Mouse (Mus musculus) heart, embryonic 14.5 days (tissue): ENCODE measurements around the gene Rab2b. TPM values are rescaled to one million over a fixed set of nuclear protein-coding genes. Genes with fewer than 3 reads are reported as not detected.

Experiments
- ATAC-seq: fragments of 200-750 bp; cut with Nextera tagmentation; 2 replicates; pipeline ENCODE4 v1.8.0; 2017; ENCODE audit warnings: low read depth, moderate TSS enrichment; ENCODE audit not compliant: insufficient number of reproducible peaks, insufficient read depth, low FRiP score
- H3K27ac ChIP-seq, 2 experiments: fragments of 200-500 bp in 1 of 2; fragments of 300-500 bp in 1 of 2; sonication (generic) in 1 of 2; replicated peaks in 1 of 2; 2 replicates each; pipeline ENCODE4 v1.5.1; 2012 to 2014; ENCODE audit warnings: low read depth in 2 of 2, low read length in 2 of 2, control low read depth in 1 of 2, mild to moderate bottlenecking in 1 of 2, mixed read lengths in 1 of 2; ENCODE audit not compliant: control insufficient read depth in 1 of 2, insufficient read depth in 1 of 2
- H3K27me3 ChIP-seq: fragments of 300-500 bp; sonication (generic); 2 replicates; pipeline ENCODE4 v1.6.1; 2014; ENCODE audit warnings: mild to moderate bottlenecking, low read length, control low read depth; ENCODE audit not compliant: control insufficient read depth, insufficient read depth
- H3K36me3 ChIP-seq: fragments of 300-500 bp; sonication (generic); 2 replicates; pipeline ENCODE4 v1.6.1; 2014; ENCODE audit warnings: mild to moderate bottlenecking, control low read depth, low read length, mixed read lengths; ENCODE audit not compliant: control insufficient read depth, insufficient read depth
- H3K4me1 ChIP-seq, 2 experiments: fragments of 200-500 bp in 1 of 2; fragments of 300-500 bp in 1 of 2; sonication (generic) in 1 of 2; 2 replicates each; pipeline ENCODE4 v1.6.1; 2012 to 2014; ENCODE audit warnings: low read length in 2 of 2, control low read depth in 1 of 2, mixed read lengths in 1 of 2; ENCODE audit not compliant: control insufficient read depth in 2 of 2, insufficient read depth in 2 of 2
- H3K4me2 ChIP-seq: fragments of 300-500 bp; sonication (generic); 2 replicates; pipeline ENCODE4 v1.6.1; 2014; ENCODE audit warnings: mild to moderate bottlenecking, low read length
- H3K4me3 ChIP-seq, 2 experiments: fragments of 200-500 bp in 1 of 2; fragments of 300-500 bp in 1 of 2; sonication (generic) in 1 of 2; 2 replicates each; pipeline ENCODE4 v1.5.1; 2012 to 2014; ENCODE audit warnings: low read length in 2 of 2, mild to moderate bottlenecking in 2 of 2, control low read depth in 1 of 2, low read depth in 1 of 2, moderate library complexity in 1 of 2; ENCODE audit not compliant: control insufficient read depth in 1 of 2, insufficient read depth in 1 of 2
- H3K9ac ChIP-seq: fragments of 300-500 bp; sonication (generic); 2 replicates; pipeline ENCODE4 v1.6.1; 2014; ENCODE audit warnings: mild to moderate bottlenecking, low read length
- H3K9me3 ChIP-seq: fragments of 300-500 bp; sonication (generic); 2 replicates; pipeline ENCODE4 v1.6.1; 2016; ENCODE audit warnings: low read length, control low read depth; ENCODE audit not compliant: control insufficient read depth
- WGBS: fragments of 180-500 bp; shearing (Covaris S2); extraction: QIAGEN DNeasy Blood & Tissue Kit; methylation state at CpG from one replicate; pipeline ENCODE4 v1.1.7; 2014; 5-methylcytosine and 5-hydroxymethylcytosine counted together
- polyA plus RNA-seq: library from polyadenylated mRNA; unstranded; fragments of >200 nt; fragmentation: Nextera tagmentation; extraction: Ambion mirVana; gene quantifications from 2 replicates; pipeline ENCODE4 v1.2.1, GENCODE M21; 2014

Gene Rab2b
- 16.4 and 16.8 TPM in 2 replicates for polyA plus RNA-seq

GRCm38 (mm10) chr14:52278932-52279746 is at the start of gene Rab2b, which contains the start of gene Tox4:
Rab2b (minus strand) TSS chr14:52279545.
Tox4 (plus strand) TSS chr14:52279146.
- Histone ChIP-seq H3K9ac (peak within 1 kb of the TSS; percentile 86), H3K4me1 (peaks cover 0 to 7% of the 10 kb centered on the region in 2 experiments; a peak in 1 of 4 replicates), H3K9me3 (no peaks in the 10 kb centered on the region), H3K27ac (peak within 1 kb of the TSS; percentile 66 to 78), H3K36me3 (peaks cover 12% of the 10 kb centered on the region), H3K27me3 (no peaks in the 10 kb centered on the region), H3K4me2 (peak within 1 kb of the TSS; percentile 71), H3K4me3 (peak within 1 kb of the TSS; percentile 76 to 80)
- peak; percentile 98 for ATAC-seq
- 1% methylated on average over 66 of the region's 66 CpGs for WGBS

DNA sequence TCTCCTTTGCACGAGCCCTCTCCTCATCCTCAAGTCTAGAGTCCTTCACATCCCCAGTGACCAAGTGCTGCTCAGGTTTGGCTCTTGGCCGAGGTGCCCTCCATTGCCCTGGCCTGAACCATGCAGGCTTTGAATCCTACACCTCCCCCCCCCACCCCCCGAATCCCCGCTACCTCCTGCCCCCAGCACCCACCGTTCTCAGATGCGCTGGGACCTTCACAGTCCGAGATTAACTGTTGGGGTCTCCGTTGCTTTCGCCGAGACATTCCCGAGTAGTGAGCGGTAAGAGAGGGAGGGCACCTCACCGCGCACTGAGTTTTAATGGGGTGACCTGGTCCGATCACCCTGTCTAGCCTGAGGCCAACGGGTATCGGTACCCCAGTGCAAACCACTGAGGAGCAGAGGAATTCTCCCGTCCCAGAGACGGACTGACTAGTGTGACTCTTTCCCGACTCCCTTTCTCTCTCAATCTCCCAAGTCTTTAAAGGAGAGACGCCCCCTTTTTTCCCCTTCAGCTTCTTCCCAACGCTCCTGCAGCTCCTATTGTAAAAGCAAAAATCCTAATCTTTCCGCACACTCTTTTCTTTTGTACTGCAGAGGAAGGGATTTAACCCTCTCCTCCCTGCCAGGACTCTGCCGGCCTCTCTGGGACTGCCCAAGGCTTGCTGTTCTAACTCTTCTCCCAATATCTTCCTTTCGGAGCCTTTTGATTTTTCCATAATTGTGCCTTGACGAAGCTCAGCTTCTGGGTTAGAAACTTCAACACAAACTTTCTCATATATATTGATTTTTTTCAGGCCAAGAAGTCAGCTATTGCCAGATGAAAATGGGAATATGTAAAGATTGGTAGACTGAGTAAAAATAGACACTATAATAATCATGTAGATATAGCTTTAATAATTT is 48.8 kb upstream of the Rab2b start, which contains the start of gene Sall2:
Gene Sall2, minus strand, starts transcription at position 853 of the 903 bp plus-strand sequence.
- H3K4me2 ChIP-seq, result peak within 1 kb of the TSS; percentile 85
- H3K27me3 ChIP-seq, result peaks cover 38% of the 10 kb centered on the region
- H3K27ac ChIP-seq, result no peak within 1 kb of the TSS
- no peaks in the 10 kb centered on the region for H3K36me3 ChIP-seq
- ATAC-seq, result no peak
- H3K4me3 ChIP-seq, result peak within 1 kb of the TSS; percentile 47
- H3K9ac ChIP-seq, result peak within 1 kb of the TSS; percentile 50; the same call in 1 of the 2 replicates
- H3K9me3 ChIP-seq, result no peaks in the 10 kb centered on the region
- under 1% methylated on average over 26 of the region's 26 CpGs for WGBS
- peaks cover 2 to 6% of the 10 kb centered on the region in 2 experiments; a peak in 3 of 4 replicates for H3K4me1 ChIP-seq

DNA sequence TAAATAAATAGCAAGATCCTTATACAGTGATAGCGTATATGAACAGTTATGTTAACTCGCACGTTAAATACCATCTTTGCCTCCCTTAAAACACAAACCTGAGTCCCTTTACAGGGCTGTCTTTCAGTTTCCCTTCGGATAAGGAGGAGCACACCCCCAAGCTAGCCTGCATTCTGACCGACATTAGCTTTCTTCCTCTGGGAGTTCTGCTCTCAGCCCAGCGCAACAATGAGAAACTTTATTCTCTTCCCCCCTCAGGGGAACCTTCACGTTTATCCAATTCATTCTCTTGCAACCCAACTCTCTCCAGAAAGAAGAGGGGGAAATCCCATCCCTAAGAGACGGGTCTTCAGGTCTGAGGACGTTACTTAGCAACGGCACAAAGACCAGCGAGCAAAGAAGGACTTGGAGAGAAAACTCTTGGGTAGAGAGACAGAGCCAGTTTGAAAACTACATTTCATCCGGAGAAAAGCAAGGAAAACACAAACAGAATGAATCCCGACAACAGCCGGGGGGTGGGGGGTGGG is 48.1 kb upstream of the Rab2b start:
- peak overlapping the region; percentile 85 for H3K4me2 ChIP-seq
- H3K36me3 ChIP-seq, result no peaks in the 10 kb centered on the region
- no peak for ATAC-seq
- H3K27me3 ChIP-seq, result peaks cover 34% of the 10 kb centered on the region
- H3K4me3 ChIP-seq, result peak overlapping the region; percentile 47
- H3K9me3 ChIP-seq, result no peaks in the 10 kb centered on the region
- WGBS, result 3% methylated on average over 14 of the region's 14 CpGs
- H3K4me1 ChIP-seq, result peaks cover 2 to 6% of the 10 kb centered on the region in 2 experiments; a peak in 3 of 4 replicates
- no peak overlapping the region for H3K27ac ChIP-seq
- H3K9ac ChIP-seq, result no peak overlapping the region

GRCm38 (mm10) chr14:52325890-52326289 is 46.5 kb upstream of the Rab2b start:
- Histone ChIP-seq H3K9ac (no peak overlapping the region), H3K9me3 (no peaks in the 10 kb centered on the region), H3K27me3 (peaks cover 29% of the 10 kb centered on the region), H3K4me1 (peaks cover 2 to 6% of the 10 kb centered on the region in 2 experiments; a peak in 3 of 4 replicates), H3K4me3 (no peak overlapping the region), H3K4me2 (no peak overlapping the region), H3K27ac (no peak overlapping the region), H3K36me3 (no peaks in the 10 kb centered on the region)
- no peak for ATAC-seq
- WGBS, result 18% methylated on average over 4 of the region's 4 CpGs

GRCm38 (mm10) chr14:52319361-52319760 is 40.0 kb upstream of the Rab2b start:
- H3K27ac ChIP-seq, result no peak overlapping the region
- no peaks in the 10 kb centered on the region for H3K9me3 ChIP-seq
- peaks cover 3% of the 10 kb centered on the region; the same call in 1 of the 2 replicates for H3K36me3 ChIP-seq
- ATAC-seq, result no peak
- no peak overlapping the region for H3K9ac ChIP-seq
- no peaks in the 10 kb centered on the region for H3K27me3 ChIP-seq
- no peak overlapping the region for H3K4me2 ChIP-seq
- WGBS, result 48% methylated on average over 6 of the region's 6 CpGs
- peaks cover 8 to 17% of the 10 kb centered on the region in 2 experiments; a peak in 3 of 4 replicates for H3K4me1 ChIP-seq
- H3K4me3 ChIP-seq, result no peak overlapping the region

GRCm38 (mm10) chr14:52316441-52317225 is 37.3 kb upstream of the Rab2b start:
- peak overlapping the region; percentile 92 for H3K9ac ChIP-seq
- H3K36me3 ChIP-seq, result peaks cover 30% of the 10 kb centered on the region
- peak overlapping the region; percentile 93 for H3K4me2 ChIP-seq
- peak overlapping the region; percentile 81 to 89 for H3K4me3 ChIP-seq
- H3K27ac ChIP-seq, result peak overlapping the region; percentile 64 to 81
- H3K27me3 ChIP-seq, result no peaks in the 10 kb centered on the region
- H3K9me3 ChIP-seq, result no peaks in the 10 kb centered on the region
- ATAC-seq, result peak; percentile 45
- H3K4me1 ChIP-seq, result peaks cover 8 to 17% of the 10 kb centered on the region in 2 experiments; a peak in 3 of 4 replicates
- WGBS, result 10% methylated on average over 16 of the region's 16 CpGs
